Mouse (Mus musculus) brain, adult 10 weeks (tissue): ENCODE data around the gene Flot2. TPM values are rescaled to one million over a fixed set of nuclear protein-coding genes. Genes with fewer than 3 reads are reported as not detected.

Experiments
- polyA plus RNA-seq: library from polyadenylated mRNA; stranded (reverse); fragments of 350-450 nt; fragmentation: Illumina TruSeq; extraction: RNeasy Lipid Tissue Mini Kit (QIAGEN cat#74804); gene quantifications from one replicate; pipeline ENCODE4 v1.2.3, GENCODE M21; 2015; ENCODE audit warnings: low read depth, low replicate concordance

The Flot2 gene
- 96.3 TPM for polyA plus RNA-seq

DNA sequence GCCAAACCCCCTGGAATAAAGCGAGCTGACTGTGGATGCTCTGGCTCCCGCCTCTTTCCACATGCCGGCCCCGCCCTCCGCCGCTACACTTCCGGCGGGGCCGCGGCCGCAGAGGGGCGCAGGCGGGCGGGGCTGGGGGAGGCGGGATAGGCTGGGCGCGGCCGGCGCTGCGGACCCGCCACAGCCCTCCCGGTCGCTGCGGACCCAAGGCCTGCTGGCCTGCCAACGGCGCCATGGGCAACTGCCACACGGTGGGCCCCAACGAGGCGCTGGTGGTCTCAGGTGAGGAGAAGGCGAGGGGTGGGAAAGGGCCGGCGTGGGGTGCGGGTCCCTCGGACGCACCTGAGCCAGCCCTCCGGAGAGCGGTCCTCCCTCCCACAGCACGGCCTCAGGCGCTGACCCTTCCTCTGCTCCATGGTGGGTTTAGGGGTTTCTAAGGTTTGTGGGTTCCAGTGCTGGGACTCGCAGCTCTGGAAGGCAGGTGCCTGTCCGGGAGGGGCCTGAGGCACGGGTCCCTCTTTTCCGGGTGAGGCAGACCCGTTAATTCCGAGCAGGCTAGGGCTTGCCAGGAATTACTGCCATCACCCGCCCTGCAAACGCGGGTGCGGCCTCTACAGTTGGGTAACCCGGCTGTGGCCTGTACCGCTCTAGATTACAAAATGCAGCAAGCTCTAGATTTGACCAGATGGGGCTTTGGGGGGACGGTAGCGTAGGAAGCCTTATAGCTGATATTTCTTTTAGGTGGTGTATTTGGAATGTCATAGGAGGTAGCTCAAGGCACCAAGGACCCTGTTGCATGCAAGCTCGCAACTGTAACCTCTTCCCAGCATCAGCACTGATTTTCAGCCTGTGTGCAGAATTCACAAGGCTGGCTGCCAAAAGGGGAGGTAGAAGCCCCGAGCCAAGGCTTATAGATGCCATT lies at the start of gene Flot2:
Gene Flot2, plus strand, starts transcription at position 101 of the 922 bp plus-strand sequence.

DNA sequence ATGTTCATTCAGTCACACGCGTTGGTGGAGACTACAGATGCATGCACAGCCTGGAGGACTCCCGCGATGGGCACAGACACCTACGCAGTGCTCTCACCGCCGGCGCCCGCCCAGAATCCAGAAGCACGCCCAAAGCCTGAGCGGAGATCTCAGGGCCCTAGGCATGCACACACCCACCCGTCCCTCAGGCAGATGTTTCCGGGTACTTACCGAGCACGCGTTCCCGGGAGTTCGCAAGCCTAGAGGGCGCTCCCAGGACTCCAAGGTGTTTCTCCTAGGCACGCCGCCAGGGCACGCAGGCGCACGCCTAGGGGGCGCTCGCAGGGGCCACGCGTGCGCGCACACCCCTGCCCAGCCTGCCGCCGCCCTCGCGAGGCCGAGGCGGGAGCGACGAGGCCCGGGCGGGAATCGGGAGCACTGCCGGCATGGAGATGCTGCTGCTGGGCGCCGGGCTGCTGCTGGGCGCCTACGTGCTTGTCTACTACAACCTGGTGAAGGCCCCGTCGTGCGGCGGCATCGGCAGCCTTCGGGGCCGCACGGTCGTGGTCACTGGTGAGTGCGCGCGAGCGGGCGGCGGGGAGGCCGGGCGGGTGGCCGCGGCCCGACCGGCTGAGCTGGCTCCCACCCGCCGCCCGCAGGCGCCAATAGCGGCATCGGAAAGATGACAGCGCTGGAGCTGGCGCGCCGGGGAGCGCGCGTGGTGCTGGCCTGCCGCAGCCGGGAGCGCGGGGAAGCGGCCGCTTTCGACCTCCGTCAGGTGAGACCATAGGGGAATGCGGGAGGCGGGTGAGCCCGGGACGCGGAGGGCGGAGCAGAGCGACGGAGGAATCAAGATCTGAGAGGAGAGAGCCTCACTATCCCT lies 5.6 kb upstream of the Flot2 start, which contains the start of gene Dhrs13:
Gene Dhrs13, plus strand, starts transcription at position 334 of the 862 bp plus-strand sequence.

DNA sequence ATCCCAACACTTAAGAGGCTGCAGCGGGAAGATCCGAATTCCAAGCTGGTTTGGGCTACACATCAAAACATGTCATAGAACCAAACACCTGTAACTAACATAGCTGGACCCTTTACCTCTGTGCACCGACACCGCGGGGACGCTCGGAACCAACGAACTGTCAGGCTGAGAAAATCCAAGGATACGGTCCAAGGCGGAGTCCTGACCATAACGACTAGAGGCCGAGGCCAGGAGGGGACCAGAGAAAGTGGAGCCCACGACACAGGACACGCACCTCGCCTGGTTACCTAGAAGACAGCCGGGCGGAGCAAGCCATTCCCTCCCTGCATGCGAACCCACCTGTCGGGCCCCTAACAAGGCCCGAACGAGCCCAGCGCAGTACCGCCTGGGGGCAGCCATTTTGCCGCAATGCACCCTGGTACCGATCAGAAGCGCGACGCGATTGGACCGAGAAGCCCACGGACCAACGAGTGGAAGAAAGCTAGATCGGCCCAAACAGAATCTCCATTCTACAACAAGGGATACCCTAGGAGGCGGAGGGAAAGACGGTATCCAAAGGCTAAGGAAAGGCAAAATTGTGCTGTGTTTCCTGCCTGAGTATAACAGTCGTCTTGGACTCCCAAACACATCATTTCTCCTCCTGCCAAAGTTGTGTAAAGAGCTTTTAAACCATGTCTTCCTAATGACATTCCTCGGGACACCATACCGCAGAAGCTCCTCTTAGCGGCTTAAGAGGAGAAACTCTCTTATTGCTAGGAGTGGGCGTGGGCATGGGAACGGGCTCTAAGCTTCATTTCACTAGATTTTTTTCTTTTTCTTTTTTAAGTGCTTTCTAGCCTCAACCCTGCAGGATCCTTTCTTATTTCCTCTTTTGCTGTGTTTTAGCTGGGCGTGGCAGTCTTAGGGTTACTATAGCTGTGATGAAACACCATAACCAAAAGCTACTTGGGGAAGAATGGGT lies 42.5 kb downstream of the Flot2 start, which contains the start of gene Eral1:
Gene Eral1, minus strand, starts transcription at position 423 of the 961 bp plus-strand sequence.

DNA sequence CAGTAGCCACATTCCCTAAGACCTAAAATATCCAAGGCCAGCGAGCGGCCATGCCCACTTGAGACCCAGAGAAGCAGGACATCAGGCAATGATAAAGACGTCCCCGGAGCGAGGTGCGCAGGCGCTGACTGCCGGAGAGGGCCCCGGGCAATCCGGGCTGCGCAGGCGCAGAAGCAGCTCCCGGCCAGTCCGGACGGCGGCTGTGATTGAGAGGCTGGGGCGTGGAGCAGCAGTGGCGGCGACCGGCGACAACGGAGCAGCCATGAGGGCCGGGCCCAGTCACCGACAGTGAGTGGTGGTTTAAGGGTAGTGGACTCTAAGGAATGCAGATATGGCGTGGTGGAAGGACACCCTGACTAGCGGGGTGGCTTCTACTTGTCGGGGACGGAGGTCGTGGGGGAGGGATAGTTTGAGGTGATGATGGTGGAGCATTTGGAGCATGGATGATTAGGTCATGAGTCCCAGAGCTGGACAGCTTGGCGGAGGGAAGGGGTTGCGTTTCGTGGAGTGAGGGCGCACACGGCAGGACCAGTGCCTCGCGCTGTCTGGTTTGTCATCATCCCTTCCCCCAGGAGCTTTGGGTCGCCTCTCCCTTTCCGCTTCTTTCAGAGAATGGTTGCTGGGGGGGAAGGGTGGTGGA lies 56.9 kb downstream of the Flot2 start, which contains the start of gene Fam222b:
Gene Fam222b, plus strand, starts transcription at position 157 of the 640 bp plus-strand sequence.

Other genes with a start within 250 kb of the Flot2 start
- gene Pipox, start 143.8 kb upstream of the Flot2 start, polyA plus RNA-seq = 1.9 TPM
- 105 TPM for gene Sez6, start 107.1 kb upstream of the Flot2 start, polyA plus RNA-seq
- 33.7 TPM for gene Phf12, start 55.2 kb upstream of the Flot2 start, polyA plus RNA-seq
- 9.1 TPM for gene Dhrs13, start 5.7 kb upstream of the Flot2 start, polyA plus RNA-seq
- gene Eral1, start 42.5 kb downstream of the Flot2 start, polyA plus RNA-seq = 19.6 TPM
- gene Fam222b, start 56.7 kb downstream of the Flot2 start, polyA plus RNA-seq = 20.0 TPM
- 8.2 TPM for gene Traf4, start 127.7 kb downstream of the Flot2 start, polyA plus RNA-seq
- gene Nek8, start 138.7 kb downstream of the Flot2 start, polyA plus RNA-seq = 3.7 TPM
- gene Tlcd1, start 138.8 kb downstream of the Flot2 start, polyA plus RNA-seq = 46.4 TPM
- 1,303 TPM for gene Rpl23a, start 145.7 kb downstream of the Flot2 start, polyA plus RNA-seq
- 20.4 TPM for gene Rab34, start 150.5 kb downstream of the Flot2 start, polyA plus RNA-seq
- 5.9 TPM for gene Proca1, start 155.5 kb downstream of the Flot2 start, polyA plus RNA-seq
- 105 TPM for gene Sdf2, start 207.8 kb downstream of the Flot2 start, polyA plus RNA-seq
- 54.7 TPM for gene Supt6, start 208.1 kb downstream of the Flot2 start, polyA plus RNA-seq
- 99.7 TPM for gene 2610507B11Rik, start 223.8 kb downstream of the Flot2 start, polyA plus RNA-seq